Mouse (Mus musculus) liver, adult 2 months (tissue): ENCODE data around the gene B3galt1. TPM values are rescaled to one million over a fixed set of nuclear protein-coding genes. Genes with fewer than 3 reads are reported as not detected.
A peak's percentile ranks its signal among the peaks of the same experiment; 100 is the strongest.

Experiments
- DNase-seq: peaks from one replicate; pipeline ENCODE4 v3.0.0-alpha.2; 2011; ENCODE audit warnings: low read depth, low spot score; ENCODE audit errors: extremely low read depth
- H3K27ac ChIP-seq: fragments of 200-500 bp; replicated peaks from 2 replicates; pipeline ENCODE4 v1.5.1; 2012; ENCODE audit warnings: low read depth, mild to moderate bottlenecking, control low read depth, inconsistent platforms, low read length; ENCODE audit not compliant: insufficient read depth
- H3K27me3 ChIP-seq: fragments of 200-500 bp; 2 replicates; pipeline ENCODE4 v1.6.1; 2012; ENCODE audit warnings: mild to moderate bottlenecking, moderate library complexity, low read length, inconsistent platforms; ENCODE audit not compliant: control insufficient read depth, insufficient read depth
- H3K36me3 ChIP-seq: fragments of 200-500 bp; 2 replicates; pipeline ENCODE4 v1.6.1; 2012; ENCODE audit warnings: low read length, inconsistent platforms; ENCODE audit not compliant: control insufficient read depth, insufficient read depth
- H3K4me1 ChIP-seq: fragments of 200-500 bp; 2 replicates; pipeline ENCODE4 v1.6.1; 2011; ENCODE audit warnings: low read length; ENCODE audit not compliant: control insufficient read depth, insufficient read depth
- H3K4me3 ChIP-seq: fragments of 200-500 bp; 2 replicates; pipeline ENCODE4 v1.5.1; 2011; ENCODE audit warnings: low read depth, mild to moderate bottlenecking, control low read depth, low read length, moderate library complexity; ENCODE audit not compliant: insufficient read depth
- H3K79me2 ChIP-seq: fragments of 200-500 bp; 2 replicates; pipeline ENCODE4 v1.6.1; 2012; ENCODE audit warnings: inconsistent platforms, mild to moderate bottlenecking, low read length, moderate library complexity; ENCODE audit not compliant: control insufficient read depth, insufficient read depth
- H3K9ac ChIP-seq: fragments of 200-500 bp; 2 replicates; pipeline ENCODE4 v1.6.1; 2012; ENCODE audit warnings: low read depth, mild to moderate bottlenecking, control low read depth, inconsistent platforms, low read length
- CTCF ChIP-seq: fragments of 200-500 bp; IDR thresholded peaks from 2 replicates; pipeline ENCODE4 v1.5.1; 2011; ENCODE audit warnings: low read depth, low read length, control low read depth
- POLR2A ChIP-seq: fragments of 200-500 bp; IDR thresholded peaks from 2 replicates; pipeline ENCODE4 v1.6.1; 2011; ENCODE audit warnings: low read length, control low read depth; ENCODE audit not compliant: insufficient read depth; ENCODE audit errors: extremely low read depth
- WGBS: fragments of 180-500 bp; shearing (Covaris S2); methylation state at CpG from one replicate; pipeline ENCODE4 v1.1.7; 2018; 5-methylcytosine and 5-hydroxymethylcytosine counted together
- polyA plus RNA-seq: library from polyadenylated mRNA; depleted of rRNA; stranded (reverse); fragments of >200 nt; gene quantifications from 2 replicates; pipeline ENCODE4 v1.2.3, GENCODE M21; 2012
- total RNA-seq: library from RNA; depleted of rRNA; stranded (reverse); fragments of >200 nt; gene quantifications from 2 replicates; pipeline ENCODE4 v1.2.3, GENCODE M21; 2014

B3galt1 gene
- total and polyA plus RNA-seq, 2 experiments = 2.6 to 22.8 TPM

DNA sequence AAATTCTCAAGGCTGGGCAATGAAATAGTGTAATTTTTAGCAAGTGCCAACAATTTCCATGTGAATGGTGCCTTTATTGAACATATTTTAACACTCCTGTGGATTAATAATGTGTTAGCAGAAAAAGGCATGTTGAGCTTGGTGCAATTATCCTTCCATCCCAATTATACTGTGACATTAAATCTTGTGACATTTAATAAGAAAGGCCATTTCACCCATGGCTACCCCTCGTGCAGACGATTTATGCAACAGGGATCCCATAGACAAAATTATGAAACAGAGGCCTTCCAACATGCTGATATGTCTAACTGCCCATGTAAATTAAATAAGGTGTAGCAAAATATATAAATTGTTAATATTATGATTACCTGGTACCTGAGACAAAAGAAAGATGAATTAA is 293.3 kb downstream of the B3galt1 start:
- no peak for DNase-seq
- no peaks in the 10 kb centered on the region for H3K27me3 ChIP-seq
- no peaks in the 10 kb centered on the region for H3K79me2 ChIP-seq
- 97% methylated on average over 2 of the region's 2 CpGs for WGBS
- H3K4me3 ChIP-seq = no peak overlapping the region
- H3K27ac ChIP-seq = no peak overlapping the region
- H3K36me3 ChIP-seq = no peaks in the 10 kb centered on the region
- no peaks in the 10 kb centered on the region for H3K4me1 ChIP-seq
- H3K9ac ChIP-seq = no peak overlapping the region
- TF ChIP-seq CTCF (no peak), POLR2A (no peak)

DNA sequence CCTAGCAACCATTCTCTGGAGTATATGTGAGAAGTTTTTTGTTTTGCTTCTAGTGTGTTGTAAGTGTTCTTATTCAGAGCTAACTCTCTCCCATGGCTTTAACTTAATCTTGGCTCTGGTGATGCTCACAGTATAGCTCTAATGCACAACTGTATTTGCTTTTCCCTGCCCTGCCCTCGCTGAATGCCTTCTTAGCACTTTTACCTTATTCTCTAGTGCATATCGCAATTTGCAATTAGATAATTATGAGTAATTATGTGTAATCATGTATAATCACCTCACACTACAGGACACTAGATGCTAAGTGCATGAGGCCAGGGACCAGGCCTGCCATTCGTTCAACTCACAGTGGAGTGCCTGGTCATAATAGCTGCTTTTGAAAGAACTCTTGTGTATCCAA is 307.7 kb downstream of the B3galt1 start:
- Histone ChIP-seq H3K27me3 (no peaks in the 10 kb centered on the region), H3K27ac (no peak overlapping the region), H3K4me3 (no peak overlapping the region), H3K9ac (no peak overlapping the region), H3K36me3 (no peaks in the 10 kb centered on the region), H3K79me2 (no peaks in the 10 kb centered on the region), H3K4me1 (no peaks in the 10 kb centered on the region)
- DNase-seq = no peak
- TF ChIP-seq POLR2A (no peak), CTCF (no peak)
- 90% methylated on average over 3 of the region's 3 CpGs for WGBS

DNA sequence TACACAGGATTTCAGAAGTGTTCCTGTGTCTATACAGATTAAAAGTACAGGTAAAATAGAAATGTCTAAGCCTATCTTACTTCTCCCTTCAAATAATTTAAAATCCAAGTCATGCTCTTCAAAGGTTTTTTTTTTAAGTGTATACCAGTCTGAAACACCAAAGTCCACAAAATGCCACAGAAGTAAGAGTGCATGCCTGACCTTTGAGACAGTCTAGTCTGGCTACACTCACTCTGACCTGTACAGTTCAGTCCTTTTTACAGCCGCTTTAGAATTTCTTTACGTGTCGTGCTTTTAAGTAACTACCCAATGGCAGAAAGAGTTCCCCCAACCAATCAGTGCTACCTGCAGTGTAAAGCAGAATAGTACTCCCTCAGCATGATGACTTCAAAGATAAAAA is 314.2 kb downstream of the B3galt1 start:
- Histone ChIP-seq H3K36me3 (no peaks in the 10 kb centered on the region), H3K4me1 (peaks cover 20% of the 10 kb centered on the region), H3K4me3 (no peak overlapping the region), H3K27ac (peak overlapping the region; percentile 39; the same call in 1 of the 2 replicates), H3K79me2 (no peaks in the 10 kb centered on the region), H3K9ac (no peak overlapping the region), H3K27me3 (no peaks in the 10 kb centered on the region)
- TF ChIP-seq POLR2A (no peak), CTCF (no peak)
- WGBS = 21% methylated on average over 3 of the region's 3 CpGs
- peak; percentile 88 for DNase-seq

DNA sequence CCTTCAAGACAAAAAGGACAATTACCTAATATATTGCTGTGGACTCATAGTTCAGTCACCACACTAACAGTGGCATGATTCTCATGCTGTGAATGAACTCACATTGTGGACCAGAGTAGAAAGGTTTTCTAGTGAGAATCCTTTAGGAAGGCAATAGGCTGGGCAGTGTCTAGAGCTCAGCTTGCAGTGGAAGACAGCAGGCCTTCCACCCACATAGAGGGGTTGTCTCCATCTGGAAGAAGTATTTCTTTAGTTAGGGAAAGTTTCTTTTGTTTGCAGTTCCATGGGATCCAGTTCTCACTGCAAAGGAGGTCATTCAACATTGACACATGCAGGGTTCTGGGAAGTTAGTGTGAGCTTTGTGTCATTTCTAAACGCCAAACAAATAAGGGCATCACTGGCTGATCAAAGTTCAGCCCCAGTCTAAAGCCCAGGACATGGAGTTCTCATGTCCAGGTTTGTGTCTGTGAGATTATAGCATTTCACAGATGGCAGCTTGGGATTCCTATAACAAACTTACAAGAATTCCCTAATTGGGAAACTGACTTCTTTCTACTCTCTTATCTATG is 316.1 kb downstream of the B3galt1 start:
- H3K79me2 ChIP-seq = no peaks in the 10 kb centered on the region
- DNase-seq = peak; percentile 97
- H3K27ac ChIP-seq = peak overlapping the region; percentile 96
- peak overlapping the region; percentile 42; the same call in 1 of the 2 replicates for H3K9ac ChIP-seq
- TF ChIP-seq CTCF (no peak), POLR2A (no peak)
- H3K27me3 ChIP-seq = no peaks in the 10 kb centered on the region
- peaks cover 20% of the 10 kb centered on the region for H3K4me1 ChIP-seq
- no peak overlapping the region for H3K4me3 ChIP-seq
- WGBS = 16% methylated on average over 1 of the region's 1 CpGs
- H3K36me3 ChIP-seq = no peaks in the 10 kb centered on the region

DNA sequence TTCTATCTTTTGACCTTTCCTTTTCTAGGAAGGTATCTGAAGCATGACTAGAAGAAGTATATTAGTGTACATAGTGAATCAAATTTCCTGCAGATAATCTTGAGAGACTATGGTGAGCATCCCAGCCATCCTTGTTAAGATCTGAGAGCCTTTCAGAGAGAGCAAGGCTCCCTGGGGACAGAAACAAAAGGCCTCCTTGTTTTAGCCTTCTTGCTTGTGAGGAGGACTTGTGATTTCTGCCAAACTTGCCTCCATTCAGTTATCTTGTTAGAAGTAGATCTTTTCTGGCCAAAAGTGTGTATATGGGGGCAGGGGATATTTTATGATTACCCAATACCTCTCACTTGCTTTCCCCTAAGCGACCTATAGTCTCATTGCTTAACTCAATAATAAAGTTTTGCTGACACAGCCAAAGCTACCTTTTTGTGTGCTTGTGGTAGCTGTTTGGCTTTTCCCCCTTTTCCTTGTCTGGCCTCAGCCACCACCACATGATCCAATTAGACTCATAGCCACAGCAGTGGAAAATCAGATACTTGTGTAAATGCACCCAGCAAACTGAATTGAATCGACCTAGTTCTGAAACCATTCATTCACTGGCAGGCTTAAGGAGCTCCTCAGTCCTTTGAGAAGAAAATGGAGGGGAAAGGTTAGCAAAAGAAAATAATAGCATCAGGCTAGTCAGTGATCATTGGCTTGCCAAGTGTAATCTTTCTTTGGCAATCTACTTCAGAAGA is 332.5 kb downstream of the B3galt1 start:
- H3K27me3 ChIP-seq = no peaks in the 10 kb centered on the region
- WGBS = 27% methylated on average over 2 of the region's 2 CpGs
- H3K79me2 ChIP-seq = no peaks in the 10 kb centered on the region
- H3K4me1 ChIP-seq = peaks cover 6% of the 10 kb centered on the region
- no peak overlapping the region for H3K27ac ChIP-seq
- no peak overlapping the region for H3K4me3 ChIP-seq
- no peak overlapping the region for H3K9ac ChIP-seq
- peak; percentile 45 for DNase-seq
- TF ChIP-seq CTCF (no peak), POLR2A (no peak)
- no peaks in the 10 kb centered on the region for H3K36me3 ChIP-seq

DNA sequence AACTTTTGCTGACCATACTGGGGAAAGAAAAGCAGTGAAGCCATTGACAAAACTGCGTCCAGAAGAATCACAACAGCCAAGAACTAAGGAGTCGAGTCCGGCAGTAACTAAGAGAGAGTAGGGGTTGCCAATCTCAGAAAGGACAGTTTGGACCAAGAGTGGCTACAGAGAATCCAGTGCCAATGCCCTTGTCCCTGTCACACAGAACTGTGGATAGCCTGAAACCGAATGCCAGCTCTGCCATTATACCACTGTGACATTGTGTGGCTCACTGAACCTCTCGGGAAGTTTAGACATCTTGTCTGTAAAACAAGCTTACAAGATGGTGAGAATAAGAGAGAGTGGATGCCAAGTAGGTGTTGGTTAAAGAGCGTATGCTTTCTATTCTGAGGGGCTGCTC is 335.9 kb downstream of the B3galt1 start:
- H3K79me2 ChIP-seq = no peaks in the 10 kb centered on the region
- no peaks in the 10 kb centered on the region for H3K36me3 ChIP-seq
- DNase-seq = peak; percentile 14
- WGBS = 87% methylated on average over 6 of the region's 6 CpGs
- TF ChIP-seq POLR2A = no peak
- no peak for TF ChIP-seq CTCF
- no peak overlapping the region for H3K27ac ChIP-seq
- peaks cover 8% of the 10 kb centered on the region for H3K4me1 ChIP-seq
- H3K27me3 ChIP-seq = no peaks in the 10 kb centered on the region
- no peak overlapping the region for H3K9ac ChIP-seq
- no peak overlapping the region for H3K4me3 ChIP-seq
